Mouse (Mus musculus) left cerebral cortex, adult 18-20 months (tissue): ENCODE results near the gene Igflr1. TPM values are rescaled to one million over a fixed set of nuclear protein-coding genes. Genes with fewer than 3 reads are reported as not detected.
A peak's percentile ranks its signal among the peaks of the same experiment; 100 is the strongest.

Source experiments
- DNase-seq, 2 experiments: peaks; one replicate each; pipeline ENCODE4 v3.0.0; 2021 to 2022; ENCODE audit warnings: low spot score in 2 of 2, mixed read lengths in 1 of 2
- long read RNA-seq, 2 experiments: library from polyadenylated mRNA; stranded (forward); transcript quantifications; one replicate each; pipeline ENCODE4 v2.0.0; 2021
- total RNA-seq, 2 experiments: library from RNA; stranded (reverse); gene quantifications; 2 replicates each; pipeline ENCODE4 v1.2.3; 2021

Igflr1 gene
- 1 to 10 TPM; 2.9 to 4.7 TPM for total RNA-seq
- long read RNA-seq, experiment 1, partial matches to known transcripts: 0 of 1 reads
- long read RNA-seq, experiment 1, other reads (novel, unspliced or antisense): 1 of 1 reads
- long read RNA-seq, experiment 2: 0 reads

DNA sequence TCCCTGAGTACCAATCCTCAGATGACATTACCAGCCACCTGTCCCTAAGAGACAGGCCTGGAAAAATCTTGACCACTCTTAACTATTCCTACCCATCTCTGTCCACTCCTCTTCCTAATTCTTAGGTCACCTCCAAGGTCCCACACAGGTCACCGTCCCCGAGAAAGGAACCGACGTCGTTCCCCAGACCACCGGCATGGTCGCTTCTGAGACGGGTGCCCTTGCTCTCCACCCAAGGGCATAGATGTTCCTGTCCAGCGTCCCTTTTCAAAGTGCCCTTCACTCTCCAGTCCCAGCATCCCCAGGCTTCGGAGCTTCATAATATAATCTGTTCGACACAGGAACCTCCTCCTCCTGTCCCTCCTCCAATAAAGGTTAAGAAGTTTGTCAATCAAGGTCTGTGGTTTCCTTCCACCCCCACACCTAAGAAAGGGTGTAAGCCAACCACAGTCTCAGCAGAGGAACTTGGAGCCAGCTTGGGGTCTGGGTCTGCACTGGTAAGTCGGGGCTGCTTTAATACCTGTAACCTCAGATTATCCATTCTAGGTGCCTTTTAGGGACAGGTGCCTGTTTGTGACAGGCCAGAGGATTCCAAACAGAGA is at the start of gene Igflr1:
Gene Igflr1, plus strand, starts transcription at position 458 of the 602 bp plus-strand sequence.
- no peak for DNase-seq

DNA sequence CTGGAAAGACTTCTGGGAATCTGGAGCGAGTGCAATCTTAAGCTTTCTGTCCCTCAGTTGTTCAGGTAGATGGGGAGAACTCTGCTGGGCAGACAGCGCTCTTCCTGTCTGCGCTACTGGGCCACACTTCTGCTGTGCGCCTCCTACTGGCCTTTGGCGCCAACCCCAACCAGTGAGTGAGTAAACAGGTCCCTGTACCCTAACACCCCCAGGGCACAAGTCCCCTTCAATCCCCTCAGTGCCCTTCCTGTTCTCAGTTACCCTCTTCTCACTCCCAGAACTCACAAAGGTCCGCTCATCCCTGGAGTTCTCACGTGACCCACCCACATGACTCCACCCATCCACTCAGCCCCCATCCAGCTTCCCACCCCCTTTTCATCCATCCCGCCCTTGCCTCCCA is 46.9 kb upstream of the Igflr1 start:
- no peak for DNase-seq

DNA sequence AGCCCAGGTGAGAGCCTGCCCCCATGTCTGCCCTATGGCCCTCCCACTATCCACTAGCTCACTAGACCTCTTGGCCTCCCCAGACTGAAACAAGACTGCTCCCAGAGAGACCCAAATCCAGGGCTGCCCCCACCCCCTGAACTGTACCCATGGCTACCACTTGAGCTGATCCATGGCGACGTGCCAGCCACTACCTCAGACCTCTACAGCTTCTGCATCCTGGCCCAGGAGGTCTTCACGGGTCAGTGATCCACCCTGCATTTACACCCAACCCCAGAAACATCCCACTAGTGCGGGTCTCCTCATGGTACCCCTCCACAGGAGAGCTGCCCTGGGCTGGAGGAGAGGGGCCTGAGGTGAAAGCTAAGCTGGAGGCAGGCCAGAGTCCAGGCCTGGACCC is 44.8 kb upstream of the Igflr1 start:
- DNase-seq: no peak

DNA sequence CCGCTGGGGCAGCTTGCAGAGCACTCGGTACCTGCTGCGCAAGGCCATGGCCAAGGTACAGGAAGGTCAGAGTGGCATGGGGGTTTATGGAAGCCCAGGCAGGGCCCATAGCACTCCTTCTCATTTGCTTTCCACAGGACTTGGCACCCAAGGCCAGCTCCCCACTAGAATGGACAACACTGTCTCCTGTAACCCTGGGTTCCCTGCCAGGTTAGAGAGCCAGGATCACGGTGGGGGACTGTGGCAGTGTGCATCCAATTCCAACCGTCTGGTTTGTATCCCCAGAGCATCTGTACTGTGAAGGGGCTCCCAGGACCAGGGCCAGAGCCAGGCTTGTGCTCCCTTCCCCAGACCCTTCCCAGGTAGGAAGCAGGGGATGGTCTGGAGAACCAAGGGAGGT is 44.4 kb upstream of the Igflr1 start:
- no peak for DNase-seq

DNA sequence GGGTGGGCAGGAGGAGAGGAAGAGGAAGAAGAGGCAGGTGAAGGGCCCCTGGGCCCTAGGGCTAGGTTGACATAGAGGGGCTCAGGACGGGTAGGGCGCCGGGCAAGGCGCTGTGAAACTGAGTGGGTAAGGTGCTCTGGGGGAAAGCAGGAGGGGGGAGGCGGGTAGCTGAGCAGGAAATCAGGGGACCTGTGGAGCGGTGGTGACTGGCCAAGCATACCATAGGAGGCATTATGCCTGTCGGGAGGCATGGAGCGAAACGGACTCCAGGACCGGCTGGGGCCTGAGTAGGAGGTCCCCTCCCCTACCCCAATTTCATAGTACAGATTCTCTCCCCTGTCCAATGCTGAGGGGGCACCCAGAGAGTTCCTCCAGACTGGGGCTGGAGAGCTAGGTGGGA is 42.4 kb upstream of the Igflr1 start:
- DNase-seq: no peak

DNA sequence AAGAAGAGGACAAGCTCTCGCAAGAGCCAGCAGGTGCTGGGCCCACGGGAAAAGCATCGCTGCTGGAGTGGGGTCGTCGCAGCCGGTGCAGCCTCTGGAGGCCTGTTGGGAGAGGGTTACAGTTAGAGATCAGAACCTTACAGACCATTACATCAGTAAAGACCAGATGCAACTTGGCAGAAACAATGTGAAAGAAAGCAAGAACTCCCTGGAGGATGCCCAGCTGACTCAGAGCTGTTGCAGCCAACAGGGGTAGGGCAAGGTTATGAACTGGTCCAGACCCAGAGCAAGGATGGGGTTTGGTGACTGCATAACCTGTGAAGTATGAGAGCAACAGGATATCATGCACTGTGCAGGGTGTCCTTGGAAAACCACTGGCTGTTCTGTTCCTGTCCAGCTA is 40.7 kb upstream of the Igflr1 start:
- no peak for DNase-seq

DNA sequence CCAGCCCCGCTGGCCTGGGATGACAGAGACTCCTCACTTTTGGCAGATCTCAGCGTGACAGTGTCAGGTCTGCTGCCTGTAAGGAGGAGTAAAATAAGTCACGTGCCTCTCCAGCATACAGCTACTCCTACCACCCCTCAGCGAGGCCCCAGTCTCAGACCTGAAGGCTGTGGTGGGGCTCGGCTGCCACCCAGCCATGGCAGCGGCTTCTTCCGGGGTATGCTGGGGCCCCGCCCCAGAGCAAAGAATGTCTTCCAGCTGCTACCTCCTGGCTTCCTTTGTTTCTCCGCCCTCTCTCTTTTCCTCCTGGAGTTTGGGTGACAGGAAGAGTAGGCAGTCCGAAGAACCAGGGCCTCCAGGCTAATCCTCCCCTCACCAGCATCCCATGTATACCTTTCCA is 39.3 kb upstream of the Igflr1 start:
- DNase-seq: no peak

DNA sequence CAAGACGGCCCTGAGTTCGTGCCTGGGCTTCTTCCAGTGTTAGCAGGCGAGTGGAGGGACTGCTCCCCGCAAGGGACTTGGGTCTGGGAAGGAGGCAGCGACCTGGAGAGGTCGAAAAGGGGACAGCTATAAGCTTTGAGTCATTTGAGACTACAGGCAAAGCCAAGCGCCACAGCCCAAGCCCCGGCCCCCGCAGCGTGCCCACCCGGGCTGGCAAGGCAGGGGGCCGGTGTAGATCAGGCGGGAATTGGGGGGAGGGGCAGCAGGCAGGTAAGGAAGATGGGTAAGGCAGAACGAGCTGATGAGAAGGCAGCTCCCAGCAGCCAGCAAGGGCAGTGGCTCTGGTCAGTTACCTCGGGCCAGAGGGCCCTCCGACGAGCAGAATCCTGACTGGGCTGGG is 38.8 kb upstream of the Igflr1 start:
- DNase-seq: no peak

DNA sequence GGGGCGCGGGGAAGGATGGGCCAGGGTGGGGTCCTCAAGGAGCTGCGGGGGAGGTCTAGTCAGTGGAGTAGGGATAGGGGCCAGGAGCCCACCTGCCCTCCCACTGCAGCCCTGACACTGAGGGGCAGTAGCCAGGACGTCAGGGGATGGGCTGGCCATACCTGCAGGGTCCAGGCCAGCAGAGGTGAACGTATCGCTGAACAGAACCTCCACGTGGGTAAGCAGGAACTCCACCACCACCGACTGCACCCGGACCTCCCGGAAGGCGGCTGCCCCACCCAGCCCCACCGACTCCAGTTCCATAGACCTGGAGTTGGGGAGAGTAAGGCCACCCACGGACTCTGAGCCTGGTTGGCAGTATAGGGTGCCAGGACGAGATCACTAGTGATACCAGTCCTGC is 38.2 kb upstream of the Igflr1 start:
- no peak for DNase-seq

DNA sequence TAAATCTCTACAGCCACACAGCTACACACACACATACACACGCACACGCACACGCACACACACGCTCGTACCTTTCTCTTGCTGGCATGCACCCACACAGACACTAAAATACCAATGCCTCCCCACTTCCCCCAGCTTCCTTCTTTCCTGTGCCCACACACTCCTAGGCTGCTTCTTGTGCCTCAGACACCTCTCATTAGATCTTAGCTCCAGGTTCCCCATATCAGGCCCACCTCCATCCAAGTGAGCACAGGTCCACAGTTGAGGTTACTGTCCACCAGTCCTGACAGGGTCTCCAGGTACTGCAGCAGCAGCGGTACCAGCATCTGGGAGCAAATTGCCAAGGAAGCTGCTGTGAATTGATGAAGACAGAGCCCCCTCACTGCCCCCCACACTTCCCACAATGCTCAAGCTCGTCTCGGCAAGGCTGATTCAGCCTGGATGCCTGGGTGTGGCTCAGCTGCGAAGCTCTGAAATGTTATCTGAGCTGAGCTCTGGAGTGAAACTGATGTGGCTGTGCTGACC is 33.9 kb upstream of the Igflr1 start:
- DNase-seq: peak; percentile 60 to 74

DNA sequence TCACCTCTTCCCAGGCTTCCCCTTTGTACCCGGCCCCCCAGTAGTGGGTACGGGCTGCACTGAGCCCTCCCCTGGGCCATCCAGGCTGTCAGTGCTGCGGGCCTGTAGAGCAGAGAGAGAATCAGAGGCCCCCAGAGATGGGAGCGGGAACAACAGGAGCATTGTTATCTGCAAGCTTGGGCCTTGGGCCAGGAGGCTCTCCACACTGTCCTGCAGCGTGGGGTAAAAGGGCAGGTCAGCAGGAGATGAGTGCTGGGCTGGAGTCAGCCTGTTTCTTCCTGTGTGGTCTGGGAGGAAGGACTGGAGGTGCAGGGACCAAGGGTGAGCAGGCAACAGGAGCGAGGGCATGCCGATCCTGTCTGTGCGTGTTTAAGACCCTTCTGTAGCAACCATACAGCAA is 32.3 kb upstream of the Igflr1 start:
- no peak for DNase-seq

DNA sequence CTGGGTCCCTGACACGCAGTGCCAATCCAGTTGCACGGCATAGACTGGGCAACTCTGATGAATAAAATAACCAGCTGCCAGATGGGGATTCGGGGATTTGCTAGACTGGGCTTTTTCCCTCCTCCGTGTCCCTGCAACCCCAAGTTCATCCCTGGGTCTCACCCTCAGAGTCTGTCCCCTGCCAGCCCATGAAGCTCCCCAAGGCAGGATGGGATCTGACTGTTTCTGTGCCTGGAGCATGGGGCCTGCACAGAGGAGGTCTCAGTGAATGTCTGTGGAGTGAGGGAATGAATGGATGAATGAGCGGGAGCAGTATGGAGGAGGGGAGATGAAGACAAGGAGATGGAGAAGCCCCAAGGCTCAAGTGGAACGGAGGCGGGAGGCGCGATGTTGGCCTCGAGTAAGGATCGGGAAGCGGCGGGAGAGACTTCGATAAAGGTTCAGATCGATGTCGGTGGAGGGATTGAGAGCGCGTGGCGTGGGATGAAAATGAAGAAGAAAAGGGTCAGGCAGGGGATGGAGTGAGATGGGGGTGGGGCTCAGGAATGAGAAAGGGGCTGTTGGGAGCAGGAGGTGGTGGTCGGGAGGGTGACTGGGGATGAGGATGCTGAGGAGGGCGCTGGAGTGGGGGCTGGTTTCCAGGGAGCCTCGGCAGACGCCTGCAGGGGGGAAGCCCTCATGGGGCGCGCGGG is 31.1 kb upstream of the Igflr1 start:
- peak in 1 of 2 experiments; percentile 58 for DNase-seq

DNA sequence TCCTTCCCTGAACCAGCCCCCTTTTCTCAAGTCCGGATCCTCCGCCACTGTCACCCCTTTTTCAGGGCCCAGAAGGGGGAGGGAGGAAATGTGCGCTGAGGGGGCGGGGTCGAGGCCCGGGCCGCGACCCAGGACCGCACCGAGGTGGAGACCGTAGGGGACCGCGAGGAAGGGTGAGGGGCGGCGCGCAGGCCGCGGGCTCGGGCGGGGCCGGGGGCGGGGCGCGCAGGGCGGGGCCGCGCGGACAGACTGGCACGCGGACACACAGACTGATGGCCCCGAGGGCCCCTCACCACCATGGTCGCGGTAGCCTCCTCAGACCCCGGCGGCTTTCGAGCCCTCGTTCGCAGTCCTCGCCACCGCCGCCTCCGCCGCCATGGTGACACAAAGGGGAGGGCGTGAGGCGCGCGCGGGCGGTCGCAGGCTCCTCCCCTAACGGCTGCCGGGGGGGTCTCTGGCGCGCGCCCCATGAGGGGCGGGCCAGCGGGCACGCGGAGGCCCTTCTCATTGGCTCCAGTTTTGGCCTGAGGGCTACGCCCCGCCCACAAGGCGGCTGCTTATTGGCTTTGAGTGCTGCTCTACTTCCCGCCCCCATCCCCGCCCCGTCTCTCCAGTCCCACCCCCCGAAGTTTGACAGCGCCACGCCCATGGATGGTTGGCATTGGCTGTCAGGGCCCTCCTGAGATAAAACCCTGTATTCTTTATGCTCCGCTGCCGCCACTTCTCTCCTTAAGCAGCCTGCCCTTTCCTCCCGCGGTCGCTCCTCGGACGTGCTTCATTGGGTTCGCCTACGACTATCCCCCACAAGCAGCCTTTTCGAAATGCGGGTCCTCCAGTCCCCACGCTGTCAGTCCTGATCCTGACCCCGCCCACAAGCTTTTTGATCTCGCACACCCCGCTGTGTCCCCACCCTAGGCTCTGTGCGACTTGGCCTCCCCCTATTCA is 30.3 kb upstream of the Igflr1 start, which contains the start of gene Arhgap33:
Gene Arhgap33, minus strand, starts transcription at position 428 of the 945 bp plus-strand sequence.
- DNase-seq: peak; percentile 95 to 96

DNA sequence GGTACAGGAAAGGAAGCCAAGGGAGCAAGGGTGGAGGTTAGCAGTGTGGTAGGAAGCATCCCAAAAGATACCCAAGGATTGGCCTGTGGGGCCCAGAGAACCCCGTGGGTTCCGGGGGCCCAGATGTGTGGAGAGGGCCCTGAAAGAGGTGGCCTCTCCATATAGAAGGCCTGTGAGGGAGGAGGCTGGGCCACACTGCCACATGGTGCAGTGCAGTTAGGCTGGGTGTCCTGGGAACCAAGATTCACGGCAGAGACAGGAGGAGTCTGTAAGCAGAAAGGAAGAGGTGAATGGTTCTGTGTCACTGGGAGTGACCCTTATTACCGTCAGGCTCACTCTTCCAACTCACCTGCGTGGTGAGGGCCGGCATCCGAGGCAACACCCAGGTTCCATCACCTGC is 24.7 kb upstream of the Igflr1 start:
- no peak for DNase-seq

DNA sequence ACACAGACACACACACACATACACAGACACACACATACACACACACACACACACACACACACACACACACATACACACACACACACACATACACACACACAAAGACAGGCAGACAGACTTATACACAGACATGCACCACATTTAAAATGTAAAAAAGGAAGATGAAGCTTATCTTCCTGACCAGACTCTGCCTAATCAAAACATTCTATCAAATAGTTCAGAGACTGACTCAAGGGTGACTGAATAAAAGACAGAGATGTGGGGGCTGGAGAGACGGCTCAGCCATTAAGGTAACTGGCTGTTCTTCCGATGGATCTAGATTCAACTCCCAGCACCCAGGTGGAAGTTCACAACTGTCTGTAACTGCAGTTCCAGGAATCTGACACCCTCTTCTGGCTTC is 20.9 kb upstream of the Igflr1 start:
- no peak for DNase-seq

DNA sequence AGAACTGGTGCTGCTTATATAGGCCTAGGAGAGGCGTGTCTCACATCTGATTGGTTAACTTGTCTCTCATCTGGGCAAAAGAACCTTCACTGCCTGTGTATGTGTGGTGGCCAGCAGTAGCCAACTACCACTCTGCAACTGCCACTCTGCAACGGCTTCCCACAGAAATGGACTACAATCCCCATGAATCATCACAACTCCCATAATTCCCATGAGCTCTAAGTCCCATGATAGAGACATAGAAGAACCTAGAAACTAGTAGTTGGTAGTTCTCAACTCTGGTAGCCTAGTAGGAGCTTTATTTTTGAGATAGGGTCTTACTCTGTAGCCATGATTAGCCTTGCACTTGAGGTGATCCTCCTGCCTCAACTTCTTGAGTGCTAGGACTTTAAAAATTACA is 15.3 kb upstream of the Igflr1 start:
- no peak for DNase-seq

DNA sequence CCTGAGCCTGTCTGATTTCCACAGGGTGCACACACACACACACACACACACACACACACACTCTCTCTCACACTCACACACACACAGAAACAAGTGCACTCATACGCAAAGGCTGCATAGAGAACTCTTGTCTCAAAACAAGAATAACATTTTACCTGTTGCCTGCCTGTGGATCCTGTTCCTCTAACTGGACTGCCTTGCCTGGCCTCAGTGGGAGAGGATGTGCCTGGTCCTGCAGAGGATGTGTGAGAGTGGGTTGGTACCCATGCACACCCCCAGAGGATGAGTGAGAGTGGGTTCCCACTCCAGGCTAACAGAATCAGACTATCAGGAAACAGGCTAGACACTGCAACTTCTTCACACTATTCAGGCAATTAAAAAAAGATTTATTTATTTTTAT is 14.6 kb upstream of the Igflr1 start:
- no peak for DNase-seq

DNA sequence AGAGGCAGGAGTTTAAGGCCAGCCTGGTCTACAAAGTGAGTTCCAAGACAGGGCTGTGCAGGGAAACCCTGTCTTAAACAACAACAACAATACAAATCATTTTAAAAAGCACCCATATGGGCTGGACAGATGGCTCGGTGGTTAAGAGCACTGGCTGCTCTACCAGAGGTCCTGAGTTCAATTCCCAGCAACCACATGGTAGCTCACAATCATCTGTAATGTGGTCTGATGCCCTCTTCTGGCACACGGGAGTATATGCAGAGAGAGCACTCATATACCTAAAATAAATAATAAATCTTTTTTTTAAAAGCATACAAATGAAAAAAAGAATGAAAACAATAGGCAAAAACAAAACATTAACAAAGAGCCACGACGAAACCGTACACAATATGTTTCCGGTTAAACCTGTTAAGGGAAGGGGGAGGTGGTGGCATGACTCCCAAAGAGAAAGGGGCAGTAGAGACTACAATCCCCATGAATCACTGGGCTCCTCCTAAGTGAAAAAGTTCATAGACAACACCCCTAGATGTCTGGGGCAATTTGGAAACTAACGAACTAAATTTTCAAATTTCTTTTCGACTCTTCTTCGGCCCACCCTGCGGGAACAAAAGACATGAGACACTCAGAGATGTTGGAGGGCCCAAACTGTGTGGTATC is 13.7 kb upstream of the Igflr1 start:
- DNase-seq: no peak

DNA sequence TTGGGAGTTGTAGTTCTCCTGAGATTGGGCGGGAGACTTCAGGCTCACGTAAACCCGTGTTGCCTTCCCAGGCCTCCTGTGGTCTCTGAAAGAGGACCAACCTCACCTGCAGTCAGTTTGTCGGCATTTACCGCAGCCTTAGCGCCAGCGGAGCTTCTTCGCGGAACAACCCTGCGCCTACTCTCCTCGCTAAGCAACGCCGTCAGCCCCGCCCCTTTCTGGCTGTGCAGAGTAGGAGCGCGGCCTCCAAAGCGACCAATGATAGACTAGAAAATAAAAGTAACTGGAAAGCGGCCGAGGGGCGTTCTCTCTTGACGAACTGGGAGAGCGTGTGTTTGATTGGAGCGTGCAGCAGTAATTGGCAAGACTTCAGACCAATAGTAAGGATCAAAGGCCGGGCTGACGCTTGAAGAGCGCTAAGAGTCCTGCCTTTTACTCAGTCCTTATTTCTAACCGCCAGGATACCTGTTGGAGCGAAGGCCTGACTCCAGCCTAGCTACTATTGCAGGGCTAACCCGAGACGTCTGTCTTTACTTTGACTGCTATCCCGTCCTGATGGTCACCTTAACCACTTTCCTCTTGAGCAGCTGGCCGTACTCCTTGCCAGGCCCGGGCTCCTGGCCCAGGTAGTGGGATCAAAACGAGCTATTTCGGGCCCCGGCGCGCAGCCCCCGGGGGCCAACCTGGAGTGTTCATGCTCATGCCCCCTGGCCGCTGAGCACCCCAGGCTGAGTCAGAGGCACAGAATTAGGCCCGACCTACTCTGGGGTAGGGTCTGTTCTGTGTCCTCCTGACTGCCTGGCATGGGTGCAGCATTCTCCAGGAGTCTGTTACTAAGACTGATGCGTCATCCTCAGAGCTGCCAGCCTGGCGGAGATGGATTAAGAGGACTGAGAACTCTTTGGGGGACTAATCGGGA is 12.9 kb upstream of the Igflr1 start, which contains the start of the genes Hspb6 and Proser3:
Gene Hspb6, plus strand, starts transcription at position 77 of the 919 bp plus-strand sequence.
Gene Proser3, minus strand, starts transcription at position 198 of the 919 bp plus-strand sequence.
- DNase-seq: peak; percentile 92 to 97
